Mouse (Mus musculus) CH12.LX (cell line): ENCODE data around the gene Camta1.

ENCODE experiments used
- CTCF ChIP-seq, 2 experiments: IDR thresholded peaks in 1 of 2; conservative IDR thresholded peaks in 1 of 2; 2 replicates each; pipeline ENCODE4 v1.5.1; 2011 to 2012; ENCODE audit warnings: low read depth in 2 of 2, low read length in 2 of 2, improper control_type of control experiment in 1 of 2, inconsistent platforms in 1 of 2, mild to moderate bottlenecking in 1 of 2, moderate library complexity in 1 of 2
- EP300 ChIP-seq: IDR thresholded peaks from 2 replicates; pipeline ENCODE4 v1.6.1; 2011; ENCODE audit warnings: low read length, improper control_type of control experiment
- GABPA ChIP-seq: IDR thresholded peaks from 2 replicates; pipeline ENCODE4 v1.6.1; 2012; ENCODE audit warnings: low read depth, low read length, improper control_type of control experiment, inconsistent platforms; ENCODE audit not compliant: insufficient replicate concordance
- KAT2A ChIP-seq: IDR thresholded peaks from 2 replicates; pipeline ENCODE4 v1.6.1; 2012; ENCODE audit warnings: low read length, improper control_type of control experiment, inconsistent platforms; ENCODE audit not compliant: insufficient replicate concordance
- MAFK ChIP-seq: IDR thresholded peaks from 2 replicates; pipeline ENCODE4 v1.6.1; 2011; ENCODE audit warnings: low read length, improper control_type of control experiment; ENCODE audit not compliant: insufficient replicate concordance
- MXI1 ChIP-seq: IDR thresholded peaks from 2 replicates; pipeline ENCODE4 v1.6.1; 2011; ENCODE audit warnings: mild to moderate bottlenecking, low read depth, low read length, improper control_type of control experiment
- MYC ChIP-seq: IDR thresholded peaks from 2 replicates; pipeline ENCODE4 v1.6.1; 2011; ENCODE audit warnings: low read depth, mild to moderate bottlenecking, improper control_type of control experiment, low read length
- NRF1 ChIP-seq: IDR thresholded peaks from 2 replicates; pipeline ENCODE4 v1.6.1; 2014; ENCODE audit warnings: low read depth, mild to moderate bottlenecking, inconsistent platforms, low read length, improper control_type of control experiment, moderate library complexity
- POLR2A ChIP-seq: IDR thresholded peaks from 2 replicates; pipeline ENCODE4 v1.6.1; 2011; ENCODE audit warnings: low read depth, mild to moderate bottlenecking, improper control_type of control experiment, low read length

GRCm38 (mm10) chr4:151438561-151438960, 423.1 kb downstream of the Camta1 start:
- TF ChIP-seq EP300 (no peak), MAFK (no peak), MXI1 (no peak), CTCF (conservative IDR thresholded peaks at IDR 0.05 in 1 of 2, IDR thresholded peaks at IDR 0.05 in 1 of 2; ENCODE audit: low read depth in 2 of 2, low read length in 2 of 2) (no peak), MYC (no peak), NRF1 (no peak), KAT2A (no peak), GABPA (no peak), POLR2A (no peak)
